Mouse (Mus musculus) layer of hippocampus, postnatal 25 days (tissue): ENCODE results near the gene Zfp354b. TPM values are rescaled to one million over a fixed set of nuclear protein-coding genes. Genes with fewer than 3 reads are reported as not detected.
A peak's percentile ranks its signal among the peaks of the same experiment; 100 is the strongest.

Source experiments
- DNase-seq, 2 experiments: peaks; one replicate each; pipeline ENCODE4 v3.0.0; 2022; ENCODE audit warnings: mixed read lengths in 2 of 2, low spot score in 1 of 2; ENCODE audit errors: extremely low spot score in 1 of 2
- total RNA-seq, 2 experiments: library from RNA; stranded (reverse); gene quantifications; 2 replicates each; pipeline ENCODE4 v1.2.3; 2021

The Zfp354b gene
- total RNA-seq, result 1 to 10 TPM; 5.4 to 7.2 TPM

GRCm38 (mm10) chr11:50931451-50931866 is at the start of gene Zfp354b:
Gene Zfp354b (minus strand): TSS chr11:50931633.
- peak; percentile 62 to 74 for DNase-seq

- no peak for DNase-seq
Observed at GRCm38 (mm10) chr11:50977216-50977615, 45.8 kb upstream of the Zfp354b start.

GRCm38 (mm10) chr11:50966230-50966629 is 34.8 kb upstream of the Zfp354b start, which contains the start of gene Olfr1378:
Gene Olfr1378 (plus strand): TSS chr11:50966530.
- no peak for DNase-seq

GRCm38 (mm10) chr11:50964886-50965285 is 33.5 kb upstream of the Zfp354b start:
- no peak for DNase-seq

GRCm38 (mm10) chr11:50953665-50954064 is 22.2 kb upstream of the Zfp354b start, which contains the start of gene Prop1:
Gene Prop1 (minus strand): TSS chr11:50953765.
- DNase-seq, result no peak

GRCm38 (mm10) chr11:50952290-50952689 is 20.9 kb upstream of the Zfp354b start:
- DNase-seq, result no peak

GRCm38 (mm10) chr11:50943506-50943905 is 12.1 kb upstream of the Zfp354b start, which contains the start of gene 4933414I15Rik:
Gene 4933414I15Rik (minus strand): TSS chr11:50943765.
- DNase-seq, result no peak

- DNase-seq, result no peak
Observed at GRCm38 (mm10) chr11:50942386-50942785, 11.0 kb upstream of the Zfp354b start.

- no peak for DNase-seq
Observed at GRCm38 (mm10) chr11:50939621-50940366, 8.4 kb upstream of the Zfp354b start.

- no peak for DNase-seq
Observed at GRCm38 (mm10) chr11:50938435-50938834, 7.0 kb upstream of the Zfp354b start.

- no peak for DNase-seq
Observed at GRCm38 (mm10) chr11:50932040-50932439, 607 bp upstream of the Zfp354b start.

GRCm38 (mm10) chr11:50931021-50931420 is 412 bp downstream of the Zfp354b start:
- DNase-seq, result peak in 1 of 2 experiments; percentile 15

GRCm38 (mm10) chr11:50930469-50931014 is 891 bp downstream of the Zfp354b start:
- no peak for DNase-seq

- peak; percentile 82 to 87 for DNase-seq
Observed at GRCm38 (mm10) chr11:50915671-50916320, 15.6 kb downstream of the Zfp354b start, which contains the start of gene Zfp2. Gene Zfp2 (minus strand): TSS chr11:50916165.

- DNase-seq, result no peak
Observed at GRCm38 (mm10) chr11:50914461-50914860, 17.0 kb downstream of the Zfp354b start.

- no peak for DNase-seq
Observed at GRCm38 (mm10) chr11:50913301-50913700, 18.1 kb downstream of the Zfp354b start.

- no peak for DNase-seq
Observed at GRCm38 (mm10) chr11:50908136-50908535, 23.3 kb downstream of the Zfp354b start.

- no peak for DNase-seq
Observed at GRCm38 (mm10) chr11:50897359-50897758, 34.1 kb downstream of the Zfp354b start.

GRCm38 (mm10) chr11:50892441-50892840 is 39.0 kb downstream of the Zfp354b start:
- DNase-seq, result no peak

GRCm38 (mm10) chr11:50887390-50888128 is 43.9 kb downstream of the Zfp354b start, which contains the start of gene Zfp454:
Gene Zfp454 (minus strand): TSS chr11:50887651.
- DNase-seq, result peak; percentile 79 to 84
